Mouse (Mus musculus): Measurements from ENCODE around the gene Gm21256.
"Not testable (repeated sequence)": the region's sequence is repeated elsewhere in the genome, so short reads cannot be mapped to it uniquely, and the experiment has no call there.

Gene Gm21256

GRCm38 (mm10) chrY:47450660-47451059 lies at the start of gene Gm21256:
TSS of gene Gm21256 (plus strand) at chrY:47450960.
- not testable (repeated sequence) for DNase-seq (ENCODE audit: low spot score)

All from urinary bladder, postnatal 14 days (tissue).